Mouse (Mus musculus) urinary bladder, postnatal 14 days (tissue): ENCODE data around the gene Esrrg.

ENCODE experiments used
- DNase-seq: peaks from one replicate; pipeline ENCODE4 v3.0.0; 2021; ENCODE audit warnings: low spot score

The Esrrg gene

GRCm38 (mm10) chr1:188155135-188155779, 546.7 kb downstream of the Esrrg start:
- DNase-seq: no peak

- no peak for DNase-seq
Measured at GRCm38 (mm10) chr1:188156520-188156919, 547.9 kb downstream of the Esrrg start.

- DNase-seq: no peak
Measured at GRCm38 (mm10) chr1:188157237-188157955, 548.8 kb downstream of the Esrrg start.

DNA sequence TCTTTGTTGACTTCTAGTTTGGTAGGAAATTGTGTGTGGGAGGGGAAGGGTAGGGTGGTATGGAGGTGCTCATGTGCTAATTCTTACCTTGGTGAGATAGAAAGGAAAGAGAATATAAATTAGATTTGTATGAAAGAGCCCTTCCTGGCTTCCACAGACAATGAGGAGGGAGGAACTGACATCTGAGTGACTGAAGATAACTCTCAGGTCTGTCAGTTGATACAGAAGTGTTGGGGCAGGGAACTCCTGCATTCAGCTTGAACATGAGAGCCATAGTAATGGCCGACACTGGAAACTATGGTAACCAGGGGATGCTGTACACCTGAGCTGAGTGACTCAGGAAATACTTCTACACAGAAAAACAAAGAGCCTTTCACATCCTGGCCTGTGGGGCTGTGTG, 550.1 kb downstream of the Esrrg start:
- no peak for DNase-seq

DNA sequence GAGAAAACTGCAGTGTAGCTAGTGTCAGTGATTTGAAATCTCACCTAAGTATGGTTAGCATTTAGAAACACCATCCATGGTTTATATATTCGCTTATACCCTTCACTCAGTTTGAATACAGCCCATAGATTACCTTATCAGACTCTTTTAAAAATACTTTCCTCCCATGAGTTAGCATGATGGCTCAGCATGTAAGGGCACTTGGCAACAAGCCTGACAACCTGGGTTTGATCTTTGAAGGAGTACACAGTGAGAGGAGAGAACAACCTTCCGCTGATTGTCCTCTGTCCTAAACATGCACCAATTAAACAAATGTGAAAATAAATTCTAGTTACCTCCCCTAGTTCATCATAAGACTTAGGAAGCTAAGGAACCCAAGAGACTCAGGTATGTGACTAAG, 550.5 kb downstream of the Esrrg start:
- no peak for DNase-seq

DNA sequence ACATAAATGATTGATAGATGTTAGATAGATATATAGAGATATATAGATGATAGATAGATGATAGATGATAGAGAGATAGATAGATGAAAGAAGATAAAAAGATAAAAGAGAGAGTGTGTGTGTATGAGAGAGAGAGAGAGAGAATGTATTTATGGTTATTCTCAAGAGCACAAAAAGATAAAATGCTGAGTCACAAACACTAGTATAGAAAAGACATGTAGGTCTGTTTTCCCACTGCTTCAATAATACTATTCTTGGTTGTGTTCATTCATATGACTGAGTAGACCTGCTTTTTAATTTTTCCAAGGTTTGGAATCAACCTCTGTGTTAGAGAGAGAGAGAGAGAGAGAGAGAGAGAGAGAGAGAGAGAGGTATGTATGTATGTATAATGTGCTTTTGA, 554.5 kb downstream of the Esrrg start:
- DNase-seq: no peak

DNA sequence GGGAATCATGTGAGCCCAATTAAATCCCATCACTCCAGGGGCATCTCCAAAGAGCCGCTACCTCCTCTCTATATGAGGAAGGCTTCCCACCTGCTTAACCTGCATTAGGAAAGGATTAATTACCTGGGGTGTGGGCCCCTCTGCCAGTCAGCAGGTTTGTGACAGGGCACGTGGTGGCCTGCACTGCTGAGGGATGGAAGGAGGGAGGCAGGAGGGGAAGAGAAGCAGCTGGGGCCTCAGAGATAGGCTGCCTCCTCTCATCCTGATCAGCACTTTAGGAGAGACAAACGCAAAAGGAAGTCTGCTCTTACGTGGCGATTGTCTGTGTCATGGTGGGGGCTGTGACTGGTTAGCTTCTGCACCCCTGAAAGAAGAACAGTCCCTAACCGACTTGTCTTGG, 555.7 kb downstream of the Esrrg start:
- DNase-seq: no peak

DNA sequence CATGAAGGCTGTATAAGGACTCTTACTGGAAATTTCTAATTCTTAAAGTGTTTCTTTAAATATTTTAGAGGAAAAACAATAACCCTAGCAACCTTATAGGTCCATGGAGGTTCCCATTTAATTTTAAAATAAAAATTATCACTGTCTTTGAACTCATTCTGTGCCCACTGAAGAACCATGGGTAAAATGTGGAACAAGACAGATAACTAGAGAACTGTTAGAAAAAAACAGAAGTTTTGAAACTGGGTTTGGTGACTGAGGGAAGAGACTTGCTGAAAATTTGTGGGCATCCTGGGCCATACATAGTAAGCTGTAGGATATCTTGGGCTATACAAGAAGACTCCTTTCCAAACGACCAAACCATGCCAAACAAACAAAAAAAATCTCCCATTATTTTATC, 565.3 kb downstream of the Esrrg start:
- DNase-seq: no peak

DNA sequence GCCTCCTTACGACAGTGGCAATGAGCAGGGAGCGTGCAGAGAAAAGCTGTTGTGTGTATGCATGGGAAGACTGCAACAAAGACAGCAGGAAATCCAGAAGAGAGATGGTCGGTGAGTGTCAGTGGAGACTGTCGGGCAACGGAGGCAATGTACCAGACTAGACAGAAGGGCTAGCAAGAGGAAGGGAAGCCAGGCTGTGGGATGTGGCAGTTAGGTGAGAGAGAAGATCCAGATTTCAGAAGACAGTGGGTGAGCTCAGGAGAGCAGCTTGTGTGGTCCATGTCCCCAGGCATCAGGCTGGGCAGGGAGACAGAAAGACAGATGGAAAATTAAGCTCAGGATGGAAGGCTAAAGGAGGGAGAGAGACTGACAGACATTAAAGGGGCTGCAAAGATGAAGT, 574.4 kb downstream of the Esrrg start:
- no peak for DNase-seq

DNA sequence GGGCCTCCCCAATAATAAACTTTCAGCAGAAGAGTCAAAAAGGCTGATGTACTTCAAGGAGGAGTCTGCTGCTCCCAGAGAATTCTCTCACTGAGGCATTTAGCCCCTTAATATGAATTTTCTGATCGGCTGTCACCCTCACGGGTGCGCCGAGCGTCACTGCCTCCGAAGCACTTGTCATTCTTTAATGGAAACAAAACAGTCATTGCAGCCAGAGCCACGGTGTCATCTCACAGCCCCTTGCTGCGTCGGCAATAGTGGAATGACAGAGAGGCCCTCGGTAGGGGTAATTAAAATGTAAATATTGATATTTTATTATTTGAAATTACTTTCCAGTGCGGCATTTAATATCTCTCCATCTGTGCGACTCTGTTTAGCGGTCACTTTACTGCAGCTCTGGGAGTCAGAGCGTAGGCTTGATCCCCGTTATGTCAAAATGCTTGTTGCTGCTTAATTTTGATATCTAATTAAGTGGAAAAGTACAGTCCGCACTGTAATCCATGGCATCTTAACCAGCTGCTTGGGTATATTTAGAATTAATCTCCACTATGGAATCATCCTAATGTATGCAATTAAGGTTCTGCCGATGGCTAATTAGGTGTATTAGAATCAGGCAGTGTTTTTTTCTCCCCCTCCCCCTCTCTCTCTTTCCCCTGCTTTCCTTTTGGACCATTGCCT, 578.0 kb downstream of the Esrrg start:
- no peak for DNase-seq

- DNase-seq: no peak
Measured at GRCm38 (mm10) chr1:188192971-188193370, 584.4 kb downstream of the Esrrg start.

DNA sequence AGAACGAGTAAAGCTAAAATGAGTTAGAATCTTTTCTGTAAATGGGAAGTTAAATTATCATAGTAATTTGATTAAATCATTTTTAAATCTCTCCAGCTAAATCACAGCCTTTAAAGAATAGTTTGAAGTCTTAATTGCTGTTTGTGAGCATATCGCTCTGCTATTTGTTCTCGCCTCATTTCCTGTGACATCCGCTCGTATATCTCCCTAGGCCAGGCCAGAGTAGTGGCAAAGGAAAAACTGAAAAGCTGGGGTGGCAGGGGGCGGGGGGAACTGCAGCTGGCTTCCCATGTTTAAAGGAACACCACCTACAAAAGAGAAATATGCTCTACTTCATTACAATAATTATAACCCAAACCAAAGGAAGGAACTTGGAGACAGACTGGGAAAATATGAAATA, 598.8 kb downstream of the Esrrg start:
- no peak for DNase-seq

DNA sequence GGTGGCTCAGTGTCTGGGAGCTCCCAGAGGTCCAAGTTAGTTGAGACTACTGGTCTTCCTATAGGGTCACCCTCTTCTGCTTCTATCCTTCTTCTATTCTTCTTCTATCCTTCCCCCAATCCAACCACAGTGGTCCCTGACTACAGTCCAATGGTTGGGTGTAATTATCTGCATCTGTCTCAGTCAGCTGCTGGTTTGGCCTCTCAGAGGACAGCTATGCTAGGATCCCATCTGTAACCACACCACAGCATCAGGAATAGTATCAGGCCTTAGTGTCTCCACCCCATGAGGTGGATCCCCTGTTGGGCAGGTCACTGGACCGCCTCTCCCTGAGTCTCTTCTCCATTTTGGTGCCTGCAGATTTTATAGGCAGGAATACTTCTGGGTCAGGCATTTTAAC, 600.4 kb downstream of the Esrrg start:
- DNase-seq: no peak

DNA sequence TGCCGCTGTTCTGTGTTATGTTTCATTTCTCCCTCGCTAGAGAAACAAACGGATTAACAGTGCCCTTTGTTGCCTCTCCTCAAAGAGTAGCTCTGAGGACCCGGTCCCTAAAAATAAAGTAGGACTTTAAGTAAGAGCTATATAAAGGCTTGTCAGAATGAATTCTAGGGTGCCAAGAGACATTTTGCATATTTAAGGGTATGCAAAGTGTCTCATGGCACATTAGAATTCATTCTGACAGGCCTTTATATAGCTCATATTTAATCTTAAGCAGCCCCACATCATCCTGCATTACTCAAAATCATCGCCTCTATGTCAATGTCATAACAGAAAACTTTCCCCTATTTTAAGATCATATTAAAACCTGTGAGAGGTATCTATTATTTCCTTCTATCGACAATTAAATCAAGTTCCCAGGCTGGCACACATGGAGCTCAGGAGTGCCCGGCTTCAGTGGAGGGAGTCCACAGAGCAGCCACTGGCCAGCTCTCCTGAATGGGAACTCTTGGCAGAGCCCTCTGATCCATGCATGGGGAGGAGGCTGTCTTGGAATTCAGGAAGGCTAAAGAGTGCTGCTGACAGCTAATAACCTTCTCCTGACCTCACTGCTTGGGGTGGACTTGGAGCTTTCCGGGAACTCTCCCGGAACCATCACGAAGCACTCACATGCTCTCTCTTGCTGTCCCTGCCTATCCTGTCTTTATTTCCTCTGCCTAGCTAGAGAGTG, 606.5 kb downstream of the Esrrg start:
- no peak for DNase-seq

DNA sequence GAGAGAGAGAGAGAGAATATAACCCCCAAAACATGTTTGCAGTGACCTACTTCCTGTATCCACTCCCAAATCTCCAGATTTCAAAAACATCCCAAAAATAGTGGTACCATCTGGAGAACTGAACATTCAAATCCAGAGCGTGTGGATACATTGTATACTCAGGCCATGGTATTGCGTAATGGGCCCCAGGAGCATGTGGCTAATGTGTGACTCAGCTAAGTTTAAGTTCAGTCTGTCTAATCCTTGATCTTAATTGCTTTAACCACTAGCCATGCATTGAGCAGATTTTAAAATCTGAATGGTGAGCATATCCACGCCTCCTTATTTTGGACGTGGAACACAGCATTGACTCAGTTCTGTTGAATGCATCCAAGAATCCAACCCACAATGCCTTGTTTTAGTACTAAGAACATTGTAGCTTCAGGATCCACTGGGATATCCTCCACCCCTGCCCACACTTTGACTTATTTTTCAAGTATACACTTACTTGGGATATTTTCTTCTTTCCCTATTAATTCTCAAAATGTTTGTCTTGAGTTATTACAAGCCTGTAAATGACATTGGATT, 612.7 kb downstream of the Esrrg start:
- no peak for DNase-seq

DNA sequence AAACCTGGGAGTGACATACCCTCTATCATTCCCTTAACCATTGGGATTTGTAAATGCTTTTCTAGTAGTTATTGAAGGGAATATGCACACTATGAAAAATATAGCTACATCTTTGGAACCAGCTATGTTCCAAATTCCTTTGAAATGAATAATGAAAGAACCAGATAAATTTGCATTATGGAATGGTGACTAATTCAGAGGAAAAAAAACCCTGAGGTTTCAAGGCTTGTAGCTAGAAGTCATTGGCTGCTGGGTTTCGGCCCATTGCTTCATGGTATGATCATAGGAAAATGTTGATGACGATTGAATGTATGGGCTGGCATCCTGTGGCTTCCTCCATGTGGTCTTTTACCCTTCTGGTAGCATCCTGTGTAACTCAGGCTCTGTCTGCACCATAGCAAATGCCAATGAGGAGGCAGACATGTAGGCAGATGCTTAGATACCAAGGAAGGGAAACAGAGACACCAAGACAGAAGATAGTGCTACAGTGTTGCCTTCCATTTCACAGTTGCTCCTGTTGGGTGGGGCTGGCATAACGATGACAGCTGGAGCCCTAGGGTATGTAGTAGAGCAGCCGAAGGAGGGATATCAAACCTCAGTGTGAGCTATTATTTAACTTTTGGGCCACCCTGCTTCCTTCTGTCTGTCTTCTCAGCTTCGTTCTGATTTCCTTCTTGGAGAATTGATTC, 624.6 kb downstream of the Esrrg start:
- no peak for DNase-seq

GRCm38 (mm10) chr1:188238636-188239035, 630.0 kb downstream of the Esrrg start:
- DNase-seq: no peak

- DNase-seq: no peak
Measured at GRCm38 (mm10) chr1:188241766-188242165, 633.2 kb downstream of the Esrrg start.

DNA sequence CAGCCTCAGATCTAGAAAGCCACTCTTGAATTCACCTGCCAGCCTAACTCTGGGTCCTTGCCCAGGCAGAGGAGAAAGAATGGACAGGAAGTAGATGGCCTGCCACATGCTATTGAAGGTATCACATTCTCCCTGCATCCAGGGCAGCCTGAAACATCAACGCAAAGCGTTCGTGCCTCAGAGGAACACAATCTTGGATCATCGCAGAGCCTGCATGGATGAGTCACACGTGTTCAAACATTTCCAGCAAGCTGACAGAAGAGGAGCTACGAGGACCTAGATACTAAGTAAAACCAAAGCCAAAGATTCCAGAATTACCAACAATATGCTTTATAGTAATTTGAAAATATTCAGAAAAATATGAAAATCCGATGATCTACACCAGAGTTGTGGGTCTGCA, 648.9 kb downstream of the Esrrg start:
- DNase-seq: no peak

GRCm38 (mm10) chr1:188260259-188261107, 651.9 kb downstream of the Esrrg start:
- no peak for DNase-seq
